Mouse (Mus musculus) liver, postnatal 0 days (tissue): ENCODE measurements around the gene Bend4. TPM values are rescaled to one million over a fixed set of nuclear protein-coding genes. Genes with fewer than 3 reads are reported as not detected.
A peak's percentile ranks its signal among the peaks of the same experiment; 100 is the strongest.

ENCODE experiments used
- ATAC-seq: fragments of 200-750 bp; cut with Nextera tagmentation; 2 replicates; pipeline ENCODE4 v1.8.0; 2017; ENCODE audit warnings: mild to moderate bottlenecking, moderate library complexity
- DNase-seq: peaks from one replicate; pipeline ENCODE4 v3.0.0-alpha.2; 2016
- H3K27ac ChIP-seq: fragments of 300-500 bp; sonication (generic); 2 replicates; pipeline ENCODE4 v1.5.1; 2014; ENCODE audit warnings: antibody characterized with exemption, moderate library complexity, mild to moderate bottlenecking, low read depth
- H3K27me3 ChIP-seq: fragments of 300-500 bp; sonication (generic); 2 replicates; pipeline ENCODE4 v1.6.1; 2014; ENCODE audit warnings: low read length, control low read depth, mixed read lengths; ENCODE audit not compliant: insufficient read depth
- H3K36me3 ChIP-seq: fragments of 300-500 bp; sonication (generic); replicated peaks from 2 replicates; pipeline ENCODE4 v1.6.1; 2014; ENCODE audit warnings: mild to moderate bottlenecking, control low read depth, low read length, moderate library complexity, mixed read lengths; ENCODE audit not compliant: insufficient read depth
- H3K4me1 ChIP-seq: fragments of 300-500 bp; sonication (generic); 2 replicates; pipeline ENCODE4 v1.6.1; 2014; ENCODE audit warnings: antibody characterized with exemption, mild to moderate bottlenecking, control low read depth; ENCODE audit not compliant: insufficient read depth
- H3K4me2 ChIP-seq: fragments of 300-500 bp; sonication (generic); 2 replicates; pipeline ENCODE4 v1.6.1; 2014; ENCODE audit warnings: low read depth, mild to moderate bottlenecking, low read length, moderate library complexity, mixed read lengths
- H3K4me3 ChIP-seq: fragments of 300-500 bp; sonication (generic); 2 replicates; pipeline ENCODE4 v1.5.1; 2014; ENCODE audit warnings: low read depth, low read length
- H3K9ac ChIP-seq: fragments of 300-500 bp; sonication (generic); replicated peaks from 2 replicates; pipeline ENCODE4 v1.6.1; 2014; ENCODE audit warnings: mild to moderate bottlenecking, moderate library complexity
- H3K9me3 ChIP-seq: fragments of 300-500 bp; sonication (generic); 2 replicates; pipeline ENCODE4 v1.6.1; 2016; ENCODE audit warnings: mild to moderate bottlenecking, control low read depth, low read length, mixed read lengths
- CTCF ChIP-seq: sonication (generic); IDR thresholded peaks from 2 replicates; pipeline ENCODE4 v1.5.1; 2016; ENCODE audit warnings: antibody characterized with exemption, low read depth
- EP300 ChIP-seq: IDR thresholded peaks from 2 replicates; pipeline ENCODE4 v1.6.1; 2016; ENCODE audit warnings: antibody characterized with exemption, low read depth, mild to moderate bottlenecking
- WGBS: fragments of 180-500 bp; shearing (Covaris S2); extraction: QIAGEN DNeasy Blood & Tissue Kit; methylation state at CpG from one replicate; pipeline ENCODE4 v1.1.7; 2014; ENCODE audit not compliant: insufficient replicate concordance; 5-methylcytosine and 5-hydroxymethylcytosine counted together
- polyA plus RNA-seq: library from polyadenylated mRNA; unstranded; fragments of >200 nt; fragmentation: Nextera tagmentation; extraction: Ambion mirVana; gene quantifications from 2 replicates; pipeline ENCODE4 v1.2.1, GENCODE M21; 2015

The Bend4 gene
- polyA plus RNA-seq, 1 experiment from 2014 or later, result 0.25 TPM

GRCm38 (mm10) chr5:67393951-67394350 lies 34.2 kb downstream of the Bend4 start:
- TF ChIP-seq EP300 (peak; percentile 25; the same call in 1 of the 2 replicates), CTCF (no peak)
- peak; percentile 67 for ATAC-seq
- peak; percentile 29 for DNase-seq

GRCm38 (mm10) chr5:67382556-67382955 lies 45.6 kb downstream of the Bend4 start:
- ATAC-seq (no peak), DNase-seq (no peak)
- TF ChIP-seq CTCF (no peak), EP300 (no peak)
- 72% methylated on average over 7 of the region's 7 CpGs for WGBS
- Histone ChIP-seq H3K36me3 (no peaks in the 10 kb centered on the region), H3K4me3 (no peak overlapping the region), H3K27me3 (no peaks in the 10 kb centered on the region), H3K9ac (no peak overlapping the region), H3K4me1 (no peaks in the 10 kb centered on the region), H3K9me3 (no peaks in the 10 kb centered on the region), H3K4me2 (no peak overlapping the region), H3K27ac (no peak overlapping the region)

More at GRCm38 (mm10) chr5:67393951-67394350, 34.2 kb downstream of the Bend4 start:
- Histone ChIP-seq H3K4me3 (no peak overlapping the region), H3K4me2 (no peak overlapping the region), H3K27ac (no peak overlapping the region), H3K4me1 (no peaks in the 10 kb centered on the region), H3K9ac (no peak overlapping the region), H3K9me3 (no peaks in the 10 kb centered on the region), H3K27me3 (no peaks in the 10 kb centered on the region), H3K36me3 (no peaks in the 10 kb centered on the region)
- 58% methylated on average over 6 of the region's 6 CpGs for WGBS

GRCm38 (mm10) chr5:67381690-67382089 lies 46.4 kb downstream of the Bend4 start:
- Histone ChIP-seq H3K4me3 (no peak overlapping the region), H3K4me1 (no peaks in the 10 kb centered on the region), H3K9ac (no peak overlapping the region), H3K4me2 (no peak overlapping the region), H3K27me3 (no peaks in the 10 kb centered on the region), H3K27ac (no peak overlapping the region), H3K9me3 (no peaks in the 10 kb centered on the region), H3K36me3 (no peaks in the 10 kb centered on the region)
- ATAC-seq (no peak), DNase-seq (no peak)
- WGBS, result 95% methylated on average over 2 of the region's 2 CpGs
- no peak for TF ChIP-seq CTCF
- no peak for TF ChIP-seq EP300

GRCm38 (mm10) chr5:67377044-67377621 lies 51.0 kb downstream of the Bend4 start:
- Histone ChIP-seq H3K4me2 (no peak overlapping the region), H3K4me3 (no peak overlapping the region), H3K9me3 (no peaks in the 10 kb centered on the region), H3K36me3 (no peaks in the 10 kb centered on the region), H3K4me1 (no peaks in the 10 kb centered on the region), H3K27me3 (no peaks in the 10 kb centered on the region), H3K27ac (no peak overlapping the region), H3K9ac (no peak overlapping the region)
- TF ChIP-seq CTCF (no peak), EP300 (no peak)
- 40% methylated on average over 8 of the region's 8 CpGs for WGBS
- no peak for ATAC-seq
- DNase-seq, result no peak

- no peaks in the 10 kb centered on the region for H3K36me3 ChIP-seq
- 50% methylated on average over 2 of the region's 2 CpGs for WGBS
- H3K4me3 ChIP-seq, result no peak overlapping the region
- no peaks in the 10 kb centered on the region for H3K9me3 ChIP-seq
- DNase-seq, result no peak
- no peak overlapping the region for H3K9ac ChIP-seq
- TF ChIP-seq EP300 (no peak), CTCF (no peak)
- H3K27ac ChIP-seq, result no peak overlapping the region
- peak; percentile 54 for ATAC-seq
- no peaks in the 10 kb centered on the region for H3K27me3 ChIP-seq
- H3K4me2 ChIP-seq, result no peak overlapping the region
- no peaks in the 10 kb centered on the region for H3K4me1 ChIP-seq
Measured at GRCm38 (mm10) chr5:67362931-67363330, 65.2 kb downstream of the Bend4 start.

- 91% methylated on average over 10 of the region's 10 CpGs for WGBS
- H3K27me3 ChIP-seq, result no peaks in the 10 kb centered on the region
- TF ChIP-seq CTCF (no peak), EP300 (no peak)
- no peak overlapping the region for H3K4me3 ChIP-seq
- DNase-seq, result no peak
- no peak overlapping the region for H3K4me2 ChIP-seq
- no peaks in the 10 kb centered on the region for H3K9me3 ChIP-seq
- H3K36me3 ChIP-seq, result no peaks in the 10 kb centered on the region
- no peak overlapping the region for H3K9ac ChIP-seq
- no peak for ATAC-seq
- no peaks in the 10 kb centered on the region for H3K4me1 ChIP-seq
- H3K27ac ChIP-seq, result no peak overlapping the region
Measured at GRCm38 (mm10) chr5:67362316-67362715, 65.8 kb downstream of the Bend4 start.

- DNase-seq, result no peak
- WGBS, result 87% methylated on average over 10 of the region's 10 CpGs
- no peak overlapping the region for H3K27ac ChIP-seq
- no peaks in the 10 kb centered on the region for H3K27me3 ChIP-seq
- no peaks in the 10 kb centered on the region for H3K9me3 ChIP-seq
- TF ChIP-seq EP300 (no peak), CTCF (no peak)
- ATAC-seq, result no peak
- H3K4me3 ChIP-seq, result no peak overlapping the region
- no peak overlapping the region for H3K4me2 ChIP-seq
- no peaks in the 10 kb centered on the region for H3K4me1 ChIP-seq
- H3K36me3 ChIP-seq, result peaks cover 88% of the 10 kb centered on the region
- no peak overlapping the region for H3K9ac ChIP-seq
Measured at GRCm38 (mm10) chr5:67348949-67349348, 79.2 kb downstream of the Bend4 start.
